Mouse (Mus musculus) left cerebral cortex, adult 11 months (tissue): Measurements from ENCODE around the gene Rnf128.

Source experiments
- DNase-seq: peaks from one replicate; pipeline ENCODE4 v3.0.0; 2022; ENCODE audit warnings: low spot score

Gene Rnf128

GRCm38 (mm10) chrX:139622071-139622470 lies 59.0 kb downstream of the Rnf128 start:
- no peak for DNase-seq

GRCm38 (mm10) chrX:139634758-139635157 lies 71.6 kb downstream of the Rnf128 start:
- no peak for DNase-seq

GRCm38 (mm10) chrX:139639744-139640143 lies 76.6 kb downstream of the Rnf128 start:
- no peak for DNase-seq

- no peak for DNase-seq
Observed at GRCm38 (mm10) chrX:139640418-139640817, 77.3 kb downstream of the Rnf128 start.

DNA sequence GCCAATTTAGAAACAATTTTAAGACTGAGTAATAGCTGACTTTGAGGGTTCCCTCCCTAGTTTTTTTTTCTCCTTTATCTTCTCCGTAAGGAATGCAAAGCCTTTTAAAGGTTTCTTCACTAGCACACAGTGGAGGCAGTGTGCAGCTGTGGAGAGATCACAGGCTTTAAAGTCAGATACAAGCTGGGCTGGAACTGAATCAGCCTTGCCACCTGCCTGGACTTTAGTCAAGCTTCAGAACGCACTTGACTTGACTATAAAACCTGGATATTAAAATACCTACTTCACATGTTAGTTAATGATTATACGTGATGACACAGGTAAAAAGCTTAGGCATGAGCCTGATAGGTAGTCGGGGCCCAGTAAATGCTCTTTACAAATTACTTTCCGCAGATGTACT lies 89.1 kb downstream of the Rnf128 start:
- no peak for DNase-seq

DNA sequence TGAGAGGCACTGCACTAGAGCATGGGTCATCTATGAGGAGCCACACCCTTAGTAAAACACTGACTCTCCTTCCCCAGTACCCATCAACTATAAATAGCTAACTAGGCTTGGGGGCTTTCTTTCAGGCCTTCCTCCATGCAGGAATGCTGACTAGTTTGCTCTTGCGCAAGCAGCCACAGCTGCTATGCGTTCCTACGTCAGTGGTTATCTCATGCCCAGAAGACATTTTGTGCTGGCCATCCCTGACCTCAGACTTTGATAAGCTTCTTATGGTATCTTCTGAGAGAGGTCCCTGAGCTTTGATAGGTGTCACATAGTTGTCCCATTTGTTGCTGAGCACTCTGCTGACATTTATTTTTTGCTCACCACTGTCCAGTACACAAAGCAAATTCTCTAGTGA lies 90.2 kb downstream of the Rnf128 start:
- no peak for DNase-seq

DNA sequence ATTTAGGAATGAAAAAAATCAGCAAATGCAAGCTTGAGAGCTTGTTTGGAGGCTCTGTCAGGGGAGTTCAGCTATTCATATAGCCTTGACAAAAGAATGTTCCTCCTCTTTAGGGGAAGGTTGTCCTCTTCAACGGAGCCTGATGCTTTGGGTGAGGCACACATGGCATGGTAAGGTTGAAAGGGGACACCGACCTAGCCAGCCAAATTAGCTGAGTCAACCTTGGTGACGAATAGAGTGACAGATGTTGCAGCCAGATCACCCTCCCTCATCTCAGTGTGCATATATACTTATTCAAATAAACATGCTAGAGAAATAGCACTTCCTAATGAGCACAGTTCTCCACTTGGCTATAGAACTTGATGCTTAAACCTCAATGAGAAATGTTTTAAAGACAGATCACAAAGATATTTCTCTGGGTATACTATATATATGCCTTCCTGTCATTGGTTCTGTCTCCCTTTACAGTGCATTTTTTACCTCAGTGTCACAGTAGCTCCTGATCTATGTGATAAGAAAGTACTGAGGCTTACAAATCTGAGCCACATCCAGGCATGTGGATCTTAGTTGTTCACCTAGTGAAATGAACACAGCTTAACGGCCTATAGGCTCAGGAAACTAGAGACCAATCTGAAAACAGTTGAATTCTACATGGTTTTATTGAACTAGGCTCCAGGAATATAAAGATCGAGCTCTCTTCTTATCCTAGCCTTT lies 91.4 kb downstream of the Rnf128 start:
- no peak for DNase-seq

- no peak for DNase-seq
Observed at GRCm38 (mm10) chrX:139662111-139662510, 99.0 kb downstream of the Rnf128 start.

- no peak for DNase-seq
Observed at GRCm38 (mm10) chrX:139665829-139666228, 102.7 kb downstream of the Rnf128 start.

- DNase-seq: no peak
Observed at GRCm38 (mm10) chrX:139684410-139684774, 121.3 kb downstream of the Rnf128 start.

DNA sequence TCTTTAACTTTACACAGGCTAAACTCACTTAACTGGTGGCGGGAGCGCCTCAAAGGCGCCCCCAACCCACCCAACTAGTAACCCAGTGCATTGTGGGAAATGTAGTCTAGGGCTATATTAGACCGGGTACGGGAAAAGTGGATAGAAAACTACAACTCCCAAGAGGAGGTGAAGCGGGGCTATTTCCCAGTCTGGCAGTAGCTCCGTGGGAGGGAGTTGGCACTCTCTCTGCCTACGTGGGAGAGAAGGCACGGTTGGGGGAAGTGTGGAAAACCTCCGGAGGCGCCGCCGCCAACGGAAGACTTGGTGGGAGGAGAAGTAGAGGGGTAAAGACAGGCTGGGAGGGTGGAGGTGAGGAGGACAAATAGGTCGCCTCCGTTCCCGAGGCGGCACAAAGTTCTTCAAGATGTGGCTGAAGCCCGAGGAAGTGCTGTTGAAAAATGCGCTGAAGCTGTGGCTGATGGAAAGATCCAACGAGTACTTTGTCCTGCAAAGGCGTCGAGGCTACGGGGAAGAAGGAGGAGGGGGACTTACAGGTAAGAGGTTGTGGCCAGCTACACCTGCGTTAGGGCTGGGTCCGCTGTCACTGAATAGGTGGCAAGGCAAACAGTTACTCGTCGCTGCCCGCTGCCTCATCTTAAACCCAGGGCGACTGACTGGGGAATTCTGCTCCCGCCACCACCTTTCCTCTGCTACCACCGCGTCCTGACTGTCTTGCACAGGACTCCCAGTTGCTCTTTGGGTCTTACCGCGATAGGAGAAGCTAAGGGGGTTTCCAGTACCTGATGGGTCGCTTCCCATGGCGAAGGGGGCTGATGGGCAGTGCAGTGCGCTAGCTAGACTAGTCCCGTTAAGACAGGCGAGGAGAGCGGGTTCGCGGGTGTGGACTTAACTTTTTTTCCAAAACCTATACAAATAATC lies 121.9 kb downstream of the Rnf128 start, which contains the start of gene Tbc1d8b:
TSS of gene Tbc1d8b (plus strand) at position 222 of the 921 bp plus-strand sequence.
- DNase-seq: peak; percentile 70

GRCm38 (mm10) chrX:139714381-139714780 lies 151.3 kb downstream of the Rnf128 start, which contains the start of gene Gm15013:
Gm15013 (minus strand) TSS chrX:139714481.
- DNase-seq: no peak

DNA sequence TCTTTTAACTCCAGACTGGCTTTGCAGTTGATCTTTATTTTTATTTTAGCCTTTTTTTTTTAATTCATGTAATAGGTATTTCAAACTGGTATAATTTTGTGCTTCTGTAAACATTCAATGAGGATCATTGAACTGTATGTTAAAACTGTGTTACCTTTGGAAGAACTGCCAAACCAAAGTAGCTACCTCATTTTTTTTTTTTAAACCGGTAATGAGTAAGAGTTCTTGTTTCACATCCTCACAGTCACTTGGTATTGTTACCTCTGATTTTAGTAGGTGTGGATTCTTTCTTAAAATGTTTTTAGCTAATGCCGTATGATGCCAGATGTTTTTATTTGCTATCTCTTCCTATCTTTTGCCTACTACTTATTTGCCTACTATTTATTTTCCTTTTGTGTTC lies 159.2 kb downstream of the Rnf128 start:
- no peak for DNase-seq
